Comparison of ENCODE assay signal across 10 mouse cellular contexts in the genomic region with DNA sequence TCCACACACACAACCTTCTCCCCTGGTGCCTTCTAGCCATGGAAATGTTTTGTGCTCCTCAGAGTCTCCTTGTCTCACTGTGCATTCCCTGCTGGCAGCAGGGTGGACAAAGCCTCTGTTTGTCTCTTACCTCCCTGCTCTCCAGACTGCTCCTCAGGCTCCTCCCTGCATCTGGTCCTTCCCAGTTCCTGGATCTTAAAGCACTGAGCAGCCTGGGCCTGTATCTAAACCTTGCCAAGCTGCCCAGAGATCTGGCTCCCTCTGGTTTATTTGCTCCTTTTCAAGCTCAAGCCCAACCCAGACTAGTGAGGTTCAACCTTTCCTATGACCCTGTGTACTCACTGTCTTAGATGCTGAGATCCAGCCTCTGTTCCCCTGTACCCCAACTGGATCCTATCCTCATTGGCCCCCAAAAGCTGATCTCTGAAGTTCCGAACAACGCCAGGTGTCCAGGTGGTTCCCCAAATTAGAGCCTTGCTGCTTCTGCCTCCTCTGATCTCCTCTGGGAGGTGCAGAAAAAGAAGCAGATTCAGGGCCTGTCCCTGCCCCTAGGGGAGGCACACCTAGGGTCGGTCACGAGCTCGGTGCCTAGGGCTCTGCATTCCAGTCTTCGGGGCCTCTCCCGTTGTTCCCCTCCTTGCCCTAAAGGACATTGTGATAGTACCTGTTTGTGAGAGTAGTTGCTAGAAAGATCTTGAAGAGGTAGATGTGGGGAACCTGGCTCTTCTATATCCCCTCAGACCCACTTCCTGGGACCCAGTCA.
DNase-seq lines count a peak whose midpoint lies in the region; ATAC-seq and TF ChIP-seq lines count a peak whose summit lies in the region.
"Had no signal": no experiment of that assay in that cellular context is flagged by ENCODE, and none has a peak within 500 bp of the region (broad histone marks: within the 10 kb centered on the region; RNA-seq: fewer than 3 reads in every experiment).

No protein-coding gene starts in this region.

- no peak for TF ChIP-seq POLR2A in cerebellum, adult 2 months (IDR thresholded peaks at IDR 0.05; ENCODE audit: borderline replicate concordance, insufficient read depth, low read length)

- no peaks in the 10 kb centered on the region for H3K9me3 ChIP-seq in heart, embryonic 13.5 days
- no peaks in the 10 kb centered on the region for H3K9me3 ChIP-seq in midbrain, embryonic 13.5 days
- no peaks in the 10 kb centered on the region for H3K9me3 ChIP-seq in midbrain, embryonic 10.5 days (replicated peaks)

- no peaks in the 10 kb centered on the region for H3K27me3 ChIP-seq in cerebellum, adult 2 months (ENCODE audit: control insufficient read depth, insufficient read depth, low read length)
- no peaks in the 10 kb centered on the region for H3K27me3 ChIP-seq in heart, embryonic 13.5 days (replicated peaks)
- no peaks in the 10 kb centered on the region for H3K27me3 ChIP-seq in midbrain, embryonic 13.5 days
- H3K27me3 ChIP-seq in midbrain, embryonic 10.5 days (ENCODE audit: low read depth, poor library complexity, severe bottlenecking), result no peaks in the 10 kb centered on the region

- H3K9ac ChIP-seq in heart, embryonic 13.5 days, result peak overlapping the region; percentile 51
- no peak overlapping the region for H3K9ac ChIP-seq in midbrain, embryonic 13.5 days (replicated peaks)

- DNase-seq in cerebellum, adult 2 months, result peak; percentile 50 to 55
- no peak for DNase-seq in cerebellum, adult 8-10 months
- DNase-seq in heart, adult 8-10 months (ENCODE audit: low spot score), result no peak
- no peak for DNase-seq in midbrain, embryonic 10.5 days (ENCODE audit: low spot score)
- no peak for DNase-seq in thymus, adult 18-20 months
- no peak for DNase-seq in kidney, postnatal 10 days
- DNase-seq: adrenal gland, adult 8-10 months; lung, adult 2 months had no signal

- WGBS in cerebellum, adult 2 months, result 52% methylated on average over 7 of the region's 7 CpGs
- WGBS in heart, embryonic 13.5 days, result 74% methylated on average over 7 of the region's 7 CpGs
- 94% methylated on average over 7 of the region's 7 CpGs for WGBS in midbrain, embryonic 13.5 days
- 93% methylated on average over 7 of the region's 7 CpGs for WGBS in midbrain, embryonic 10.5 days

- H3K4me3 ChIP-seq in cerebellum, adult 2 months (replicated peaks; ENCODE audit: insufficient read depth, low read depth, low read length), result no peak overlapping the region
- no peak overlapping the region for H3K4me3 ChIP-seq in heart, embryonic 13.5 days
- H3K4me3 ChIP-seq in midbrain, embryonic 13.5 days (replicated peaks), result no peak overlapping the region
- no peak overlapping the region for H3K4me3 ChIP-seq in midbrain, embryonic 10.5 days

- peak overlapping the region; percentile 40; the same call in 1 of the 2 replicates for H3K4me2 ChIP-seq in heart, embryonic 13.5 days
- H3K4me2 ChIP-seq in midbrain, embryonic 13.5 days (replicated peaks), result no peak overlapping the region

- no peak for ATAC-seq in heart, embryonic 13.5 days (ENCODE audit: extremely low read depth, insufficient number of reproducible peaks, low FRiP score, low TSS enrichment)
- ATAC-seq in midbrain, embryonic 13.5 days, result no peak

- H3K36me3 ChIP-seq in heart, embryonic 13.5 days, result peaks cover 18% of the 10 kb centered on the region
- H3K36me3 ChIP-seq in midbrain, embryonic 13.5 days, result peaks cover 27% of the 10 kb centered on the region
- H3K36me3 ChIP-seq in midbrain, embryonic 10.5 days, result peaks cover 89% of the 10 kb centered on the region

- peaks cover 93% of the 10 kb centered on the region for H3K4me1 ChIP-seq in cerebellum, adult 2 months (ENCODE audit: control insufficient read depth, insufficient read depth, low read length)
- H3K4me1 ChIP-seq in heart, embryonic 13.5 days, result peaks cover 100% of the 10 kb centered on the region
- H3K4me1 ChIP-seq in midbrain, embryonic 13.5 days (replicated peaks), result peaks cover 84% of the 10 kb centered on the region
- H3K4me1 ChIP-seq in midbrain, embryonic 10.5 days, result peaks cover 41% of the 10 kb centered on the region

- H3K27ac ChIP-seq in cerebellum, adult 2 months (ENCODE audit: insufficient read depth, low read length), result peak overlapping the region; percentile 68
- H3K27ac ChIP-seq in heart, embryonic 13.5 days (replicated peaks), result peak overlapping the region; percentile 94
- peak overlapping the region; percentile 46 for H3K27ac ChIP-seq in midbrain, embryonic 13.5 days
- no peak overlapping the region for H3K27ac ChIP-seq in midbrain, embryonic 10.5 days (replicated peaks)

- no peak for TF ChIP-seq CTCF in cerebellum, adult 2 months (IDR thresholded peaks at IDR 0.05; ENCODE audit: borderline replicate concordance, insufficient read depth, low read depth, low read length)

Comparison
In these comparisons a context has a peak if more than half of its experiments do, and no peak if none do; other contexts are left out.
1. DNase-seq: peak in cerebellum, adult 2 months (2 of 2); none in cerebellum, adult 8-10 months (single experiment), heart, adult 8-10 months (single experiment), midbrain, embryonic 10.5 days (single experiment), thymus, adult 18-20 months (0 of 2) and kidney, postnatal 10 days (single experiment).